Mouse (Mus musculus) right cerebral cortex, postnatal 14 days (tissue): ENCODE results near the gene Dock11.
A peak's percentile ranks its signal among the peaks of the same experiment; 100 is the strongest.

ENCODE experiments used
- DNase-seq: peaks from one replicate; pipeline ENCODE4 v3.0.0; 2022

The Dock11 gene

GRCm38 (mm10) chrX:35888087-35888895 lies at the start of gene Dock11:
Gene Dock11 (plus strand): TSS chrX:35888832.
- peak; percentile 28 for DNase-seq

- DNase-seq = no peak
Observed at GRCm38 (mm10) chrX:35879703-35880102, 8.9 kb upstream of the Dock11 start.

- peak; percentile 9 for DNase-seq
Observed at GRCm38 (mm10) chrX:35888945-35889799, 540 bp downstream of the Dock11 start.

- no peak for DNase-seq
Observed at GRCm38 (mm10) chrX:35889800-35890106, 1.1 kb downstream of the Dock11 start.

- DNase-seq = no peak
Observed at GRCm38 (mm10) chrX:35891534-35892125, 3.0 kb downstream of the Dock11 start.

- no peak for DNase-seq
Observed at GRCm38 (mm10) chrX:35892377-35892776, 3.7 kb downstream of the Dock11 start.

GRCm38 (mm10) chrX:35897648-35898500 lies 9.2 kb downstream of the Dock11 start:
- no peak for DNase-seq

- no peak for DNase-seq
Observed at GRCm38 (mm10) chrX:35898501-35898766, 9.8 kb downstream of the Dock11 start.

- no peak for DNase-seq
Observed at GRCm38 (mm10) chrX:35904352-35904751, 15.7 kb downstream of the Dock11 start.

GRCm38 (mm10) chrX:35906696-35907330 lies 18.2 kb downstream of the Dock11 start:
- DNase-seq = no peak

- no peak for DNase-seq
Observed at GRCm38 (mm10) chrX:35919558-35919957, 30.9 kb downstream of the Dock11 start.

GRCm38 (mm10) chrX:35920096-35920607 lies 31.5 kb downstream of the Dock11 start:
- DNase-seq = no peak

GRCm38 (mm10) chrX:35921922-35922321 lies 33.3 kb downstream of the Dock11 start:
- no peak for DNase-seq

- DNase-seq = no peak
Observed at GRCm38 (mm10) chrX:35924705-35925264, 36.2 kb downstream of the Dock11 start.

GRCm38 (mm10) chrX:35930094-35930933 lies 41.7 kb downstream of the Dock11 start:
- DNase-seq = no peak

- DNase-seq = no peak
Observed at GRCm38 (mm10) chrX:35930934-35931406, 42.3 kb downstream of the Dock11 start.

GRCm38 (mm10) chrX:35931945-35932344 lies 43.3 kb downstream of the Dock11 start:
- no peak for DNase-seq

GRCm38 (mm10) chrX:35932952-35933351 lies 44.3 kb downstream of the Dock11 start:
- no peak for DNase-seq

GRCm38 (mm10) chrX:35938112-35938511 lies 49.5 kb downstream of the Dock11 start:
- no peak for DNase-seq

- DNase-seq = no peak
Observed at GRCm38 (mm10) chrX:35946394-35946793, 57.8 kb downstream of the Dock11 start.

GRCm38 (mm10) chrX:35950135-35950534 lies 61.5 kb downstream of the Dock11 start:
- no peak for DNase-seq
